14 mouse cellular contexts compared by ENCODE assay signal in the genomic region with DNA sequence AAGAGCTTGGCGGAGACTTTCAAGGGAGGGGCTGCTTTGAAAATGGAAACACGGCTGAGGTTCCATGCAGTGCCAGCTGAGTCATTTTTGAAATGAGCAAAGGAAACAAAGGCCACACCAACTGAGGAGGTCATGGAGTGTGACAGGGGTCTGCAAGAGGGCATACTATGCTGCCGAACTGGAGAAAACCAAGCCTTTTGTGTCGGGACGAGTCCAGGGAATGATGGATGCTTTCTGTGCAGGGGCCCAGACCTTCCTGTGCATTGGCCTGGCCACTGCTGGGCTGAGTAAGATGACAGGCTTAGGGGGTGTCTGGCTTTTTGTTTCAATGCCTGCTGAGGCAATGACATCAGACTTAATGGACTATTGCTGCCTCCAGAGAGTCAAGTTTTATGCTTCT.
DNase-seq lines count a peak whose midpoint lies in the region; ATAC-seq and TF ChIP-seq lines count a peak whose summit lies in the region.
"Had no signal": no experiment of that assay in that cellular context is flagged by ENCODE, and none has a peak within 500 bp of the region (broad histone marks: within the 10 kb centered on the region; RNA-seq: fewer than 3 reads in every experiment).

No protein-coding gene starts in this region.

- H3K4me3 ChIP-seq in kidney, postnatal 0 days (replicated peaks; ENCODE audit: low read depth, low read length): no peak overlapping the region
- H3K4me3 ChIP-seq in forebrain, embryonic 14.5 days (ENCODE audit: low read depth, low read length): no peak overlapping the region
- H3K4me3 ChIP-seq in midbrain, embryonic 11.5 days (ENCODE audit: low read depth, low read length): no peak overlapping the region
- H3K4me3 ChIP-seq in lung, postnatal 0 days (ENCODE audit: low read depth, low read length): no peak overlapping the region
- H3K4me3 ChIP-seq: limb, embryonic 15.5 days had no signal

- TF ChIP-seq EP300 in lung, postnatal 0 days (IDR thresholded peaks at IDR 0.05): no peak

- no peaks in the 10 kb centered on the region for H3K36me3 ChIP-seq in kidney, postnatal 0 days (ENCODE audit: insufficient read depth, low read length)
- no peaks in the 10 kb centered on the region for H3K36me3 ChIP-seq in forebrain, embryonic 14.5 days (ENCODE audit: control insufficient read depth, insufficient read depth, low read length)
- no peaks in the 10 kb centered on the region for H3K36me3 ChIP-seq in midbrain, embryonic 11.5 days (ENCODE audit: control insufficient read depth, insufficient read depth, low read length)
- no peaks in the 10 kb centered on the region for H3K36me3 ChIP-seq in lung, postnatal 0 days (ENCODE audit: insufficient read depth, low read length)
- H3K36me3 ChIP-seq: limb, embryonic 15.5 days had no signal

- no peak overlapping the region for H3K4me2 ChIP-seq in kidney, postnatal 0 days (ENCODE audit: low read length)
- no peak overlapping the region for H3K4me2 ChIP-seq in forebrain, embryonic 14.5 days (ENCODE audit: low read length)
- no peak overlapping the region for H3K4me2 ChIP-seq in midbrain, embryonic 11.5 days
- H3K4me2 ChIP-seq in lung, postnatal 0 days (replicated peaks; ENCODE audit: low read depth, low read length): no peak overlapping the region
- H3K4me2 ChIP-seq: limb, embryonic 15.5 days had no signal

- no peak overlapping the region for H3K27ac ChIP-seq in kidney, postnatal 0 days
- peak overlapping the region; percentile 52; the same call in 1 of the 2 replicates for H3K27ac ChIP-seq in forebrain, embryonic 14.5 days (ENCODE audit: low read depth, low read length)
- peak overlapping the region; percentile 57 for H3K27ac ChIP-seq in midbrain, embryonic 11.5 days (ENCODE audit: low read depth, low read length)
- H3K27ac ChIP-seq in lung, postnatal 0 days (ENCODE audit: low read length): no peak overlapping the region
- H3K27ac ChIP-seq: limb, embryonic 15.5 days had no signal

- DNase-seq in kidney, postnatal 0 days (ENCODE audit: low spot score): peak; percentile 19
- no peak for DNase-seq in kidney, adult 11 months
- DNase-seq in forebrain, embryonic 14.5 days (ENCODE audit: low spot score): peak; percentile 29
- DNase-seq in midbrain, embryonic 11.5 days (ENCODE audit: low spot score, missing footprints): peak; percentile 93
- DNase-seq in retina, embryonic 14.5 days (ENCODE audit: low spot score): peak; percentile 15
- no peak for DNase-seq in thymus, adult 18-20 months
- no peak for DNase-seq in gastrocnemius, postnatal 10 days
- no peak for DNase-seq in lung, postnatal 0 days (ENCODE audit: low spot score)
- DNase-seq: adrenal gland, adult 8-10 months; heart, postnatal 10 days; right cerebral cortex, adult 18-20 months; thymus, postnatal 25 days had no signal

- H3K9me3 ChIP-seq in kidney, postnatal 0 days (replicated peaks; ENCODE audit: low read length): no peaks in the 10 kb centered on the region
- H3K9me3 ChIP-seq in forebrain, embryonic 14.5 days (replicated peaks; ENCODE audit: control insufficient read depth, low read length): no peaks in the 10 kb centered on the region
- H3K9me3 ChIP-seq in midbrain, embryonic 11.5 days (ENCODE audit: control insufficient read depth, low read length): no peaks in the 10 kb centered on the region
- H3K9me3 ChIP-seq in lung, postnatal 0 days (ENCODE audit: low read length): no peaks in the 10 kb centered on the region
- H3K9me3 ChIP-seq: limb, embryonic 15.5 days had no signal

- no peak for ATAC-seq in kidney, postnatal 0 days (replicated peaks; ENCODE audit: low FRiP score, low read depth)
- peak; percentile 52; the same call in 1 of the 2 replicates for ATAC-seq in forebrain, embryonic 14.5 days
- peak; percentile 90 for ATAC-seq in midbrain, embryonic 11.5 days (ENCODE audit: low FRiP score)
- no peak for ATAC-seq in lung, postnatal 0 days
- ATAC-seq: intestine, postnatal 0 days had no signal

- no peaks in the 10 kb centered on the region for H3K27me3 ChIP-seq in kidney, postnatal 0 days (ENCODE audit: insufficient read depth, low read length)
- no peaks in the 10 kb centered on the region for H3K27me3 ChIP-seq in forebrain, embryonic 14.5 days (replicated peaks; ENCODE audit: control insufficient read depth, insufficient read depth, low read length)
- no peaks in the 10 kb centered on the region for H3K27me3 ChIP-seq in midbrain, embryonic 11.5 days (ENCODE audit: control insufficient read depth, insufficient read depth, low read length)
- no peaks in the 10 kb centered on the region for H3K27me3 ChIP-seq in lung, postnatal 0 days (replicated peaks; ENCODE audit: insufficient read depth, low read length)
- H3K27me3 ChIP-seq: limb, embryonic 15.5 days had no signal

- no peak for TF ChIP-seq CTCF in kidney, postnatal 0 days (IDR thresholded peaks at IDR 0.05; ENCODE audit: low read depth)
- TF ChIP-seq CTCF in lung, postnatal 0 days (IDR thresholded peaks at IDR 0.05): no peak

- H3K9ac ChIP-seq in kidney, postnatal 0 days (ENCODE audit: low read depth, low read length): no peak overlapping the region
- 0 out of 2 replicates have a peak overlapping the region, but pooled peaks have one; percentile 41 for H3K9ac ChIP-seq in forebrain, embryonic 14.5 days (ENCODE audit: low read length)
- H3K9ac ChIP-seq in midbrain, embryonic 11.5 days (ENCODE audit: low read length): no peak overlapping the region
- H3K9ac ChIP-seq in lung, postnatal 0 days (replicated peaks; ENCODE audit: low read depth): no peak overlapping the region
- H3K9ac ChIP-seq: limb, embryonic 15.5 days had no signal

- no peaks in the 10 kb centered on the region for H3K4me1 ChIP-seq in kidney, postnatal 0 days (replicated peaks; ENCODE audit: insufficient read depth, low read length)
- H3K4me1 ChIP-seq in forebrain, embryonic 14.5 days (ENCODE audit: control insufficient read depth, insufficient read depth, low read length): peaks cover 17% of the 10 kb centered on the region; the same call in 1 of the 2 replicates
- H3K4me1 ChIP-seq in midbrain, embryonic 11.5 days (ENCODE audit: control insufficient read depth, insufficient read depth, low read length): peaks cover 28% of the 10 kb centered on the region
- no peaks in the 10 kb centered on the region for H3K4me1 ChIP-seq in lung, postnatal 0 days (ENCODE audit: insufficient read depth, low read depth, low read length)

- WGBS in kidney, postnatal 0 days: 26% methylated on average over 5 of the region's 5 CpGs
- WGBS in forebrain, embryonic 14.5 days: 16% methylated on average over 5 of the region's 5 CpGs
- WGBS in midbrain, embryonic 11.5 days: 15% methylated on average over 5 of the region's 5 CpGs
- 44% methylated on average over 5 of the region's 5 CpGs for WGBS in lung, postnatal 0 days

Comparison
In these comparisons a context has a peak if more than half of its experiments do, and no peak if none do; other contexts are left out.
1. DNase-seq: peak in kidney, postnatal 0 days (single experiment), forebrain, embryonic 14.5 days (single experiment), midbrain, embryonic 11.5 days (single experiment) and retina, embryonic 14.5 days (single experiment); none in kidney, adult 11 months (single experiment), thymus, adult 18-20 months (0 of 2), gastrocnemius, postnatal 10 days (single experiment) and lung, postnatal 0 days (single experiment).
2. ATAC-seq: peak in forebrain, embryonic 14.5 days (single experiment) and midbrain, embryonic 11.5 days (single experiment); none in kidney, postnatal 0 days (single experiment) and lung, postnatal 0 days (single experiment).
3. H3K27ac ChIP-seq: peak in forebrain, embryonic 14.5 days (single experiment) and midbrain, embryonic 11.5 days (single experiment); none in kidney, postnatal 0 days (single experiment) and lung, postnatal 0 days (single experiment).